Mouse (Mus musculus) ovary, adult 18-20 months (tissue): ENCODE data around the gene Tm9sf2.

Source experiments
- DNase-seq: peaks from one replicate; pipeline ENCODE4 v3.0.0; 2022; ENCODE audit warnings: low spot score, mixed read lengths

Gene Tm9sf2

DNA sequence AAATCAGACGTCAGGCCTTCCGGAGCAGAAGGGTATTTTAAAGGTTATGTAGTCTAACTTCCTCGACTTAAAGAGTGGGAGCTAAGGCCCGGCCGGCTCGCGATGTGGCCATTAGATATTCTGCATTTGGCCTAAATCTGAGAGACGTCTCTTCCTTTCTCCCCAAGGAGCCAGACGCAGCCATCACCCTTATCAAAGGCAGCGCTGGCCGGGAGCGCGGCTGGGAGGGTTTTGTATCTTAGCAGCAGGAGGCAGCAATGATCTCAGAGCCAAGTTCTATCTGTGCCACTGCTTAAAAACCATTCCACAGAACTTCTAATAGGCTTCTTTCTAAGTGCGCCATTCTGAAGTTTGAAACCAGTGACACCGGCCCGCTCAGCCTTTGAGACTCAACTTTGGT, 72.4 kb downstream of the Tm9sf2 start:
- peak; percentile 8 for DNase-seq

GRCm38 (mm10) chr14:122181078-122181814, 74.4 kb downstream of the Tm9sf2 start, which contains the start of gene Clybl:
TSS of gene Clybl (plus strand) at chr14:122181704.
- DNase-seq = peak; percentile 94

GRCm38 (mm10) chr14:122181815-122182157, 74.9 kb downstream of the Tm9sf2 start:
- no peak for DNase-seq

DNA sequence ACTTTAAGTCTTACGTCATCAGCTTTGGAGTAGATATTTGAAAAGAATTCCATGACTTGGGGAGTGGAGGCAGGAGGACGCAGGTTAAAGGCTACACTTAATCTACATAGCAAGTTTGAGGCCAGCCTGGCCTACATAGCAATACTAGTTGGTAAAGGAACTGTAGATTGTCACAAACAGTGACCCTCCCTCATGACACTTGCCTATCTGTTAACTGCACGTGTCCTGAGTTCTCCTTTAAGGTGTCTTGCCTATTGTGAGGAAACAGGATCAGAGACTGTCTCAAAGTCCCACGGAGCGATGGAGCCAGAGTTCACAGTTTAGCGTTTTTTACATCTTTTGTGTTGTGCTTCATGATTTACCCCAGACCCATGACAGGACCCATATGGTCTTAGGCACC, 75.4 kb downstream of the Tm9sf2 start:
- DNase-seq = no peak

GRCm38 (mm10) chr14:122183974-122184373, 77.1 kb downstream of the Tm9sf2 start:
- no peak for DNase-seq

- no peak for DNase-seq
Observed at GRCm38 (mm10) chr14:122188250-122188649, 81.4 kb downstream of the Tm9sf2 start.

DNA sequence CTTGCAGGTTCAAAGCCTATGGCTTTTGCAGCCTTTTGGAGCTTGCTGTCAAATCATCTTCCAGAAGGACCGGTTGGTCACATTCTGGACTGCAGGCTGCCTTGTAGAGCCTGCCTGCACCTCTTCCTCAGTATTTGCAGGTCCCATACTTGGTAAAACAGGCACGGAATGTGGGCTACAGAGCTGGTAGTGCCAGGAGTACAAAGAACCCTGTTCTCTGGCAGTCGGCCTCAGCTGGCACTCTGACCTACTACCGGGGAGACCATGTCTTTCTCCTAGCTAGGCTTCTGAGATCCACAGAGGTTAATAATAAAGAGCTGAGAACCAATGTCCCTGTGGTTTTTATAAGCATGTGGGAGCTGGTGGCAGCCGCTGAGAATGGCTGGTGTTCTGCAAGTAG, 83.1 kb downstream of the Tm9sf2 start:
- DNase-seq = no peak

- no peak for DNase-seq
Observed at GRCm38 (mm10) chr14:122190527-122190926, 83.7 kb downstream of the Tm9sf2 start.

DNA sequence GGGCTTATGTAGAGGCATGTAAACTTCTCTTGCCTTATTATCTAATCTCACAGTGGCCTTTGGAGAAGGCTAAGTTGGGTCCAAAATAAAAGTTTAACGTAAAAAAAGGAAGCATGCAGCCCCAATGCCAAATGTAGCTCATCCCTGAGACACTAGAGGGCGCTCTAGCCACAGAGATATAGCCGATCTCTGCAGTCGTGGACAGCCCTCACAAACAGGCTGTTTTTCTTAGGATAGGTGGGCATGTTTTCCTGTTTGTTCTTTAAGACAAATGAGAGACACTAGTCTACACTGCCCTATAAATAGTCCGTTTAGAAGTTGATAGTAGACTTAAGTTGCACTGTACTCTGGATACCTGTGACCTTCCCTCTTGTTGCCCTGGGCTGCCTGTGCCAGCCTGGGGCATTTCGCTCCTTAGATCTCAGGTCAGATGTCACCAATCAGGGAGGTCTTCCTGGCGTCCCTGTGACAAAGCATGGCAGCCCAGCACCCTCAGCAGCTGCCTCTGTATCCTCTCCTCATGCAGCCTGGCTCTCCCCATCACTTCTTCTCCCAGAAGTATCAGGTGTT, 84.2 kb downstream of the Tm9sf2 start:
- DNase-seq = no peak

DNA sequence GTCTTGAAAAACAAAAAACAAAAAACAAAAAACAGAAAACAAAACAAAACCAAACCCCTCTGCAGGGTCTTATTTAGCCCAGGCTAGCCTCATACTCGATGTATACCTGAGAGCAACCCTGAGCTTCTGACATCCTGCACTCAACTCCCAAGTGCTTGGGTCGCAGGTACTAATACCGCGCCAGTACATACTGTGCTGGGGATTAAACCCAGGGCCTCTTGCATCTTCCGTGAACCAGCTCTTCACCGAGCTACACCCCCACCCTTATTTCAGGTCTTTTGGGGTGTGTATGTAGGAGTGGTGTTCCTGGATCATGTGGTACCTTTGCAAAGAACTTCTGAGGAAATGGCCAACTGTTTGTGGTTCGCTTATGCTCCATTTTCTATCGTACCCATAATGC, 87.8 kb downstream of the Tm9sf2 start:
- DNase-seq = no peak

DNA sequence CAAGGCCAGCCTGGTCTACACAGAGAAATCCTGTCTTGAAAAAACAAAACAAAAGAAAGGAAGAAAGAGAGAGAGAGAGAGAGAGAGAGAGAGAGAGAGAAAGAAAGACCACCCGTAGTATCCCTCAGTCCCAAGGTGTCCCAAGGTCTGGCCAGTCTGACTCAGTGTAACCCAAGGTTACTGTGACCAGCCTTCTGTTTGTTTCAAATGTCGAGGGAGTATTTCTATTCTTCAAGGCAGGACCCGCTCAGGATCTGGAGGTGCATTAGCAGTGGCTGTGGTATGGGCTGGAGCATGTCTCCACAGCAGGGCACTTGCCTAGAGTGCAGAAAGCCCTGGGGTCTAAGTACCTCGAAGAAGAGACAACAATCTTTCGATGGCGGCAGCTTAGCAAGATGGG, 90.0 kb downstream of the Tm9sf2 start:
- DNase-seq = no peak

DNA sequence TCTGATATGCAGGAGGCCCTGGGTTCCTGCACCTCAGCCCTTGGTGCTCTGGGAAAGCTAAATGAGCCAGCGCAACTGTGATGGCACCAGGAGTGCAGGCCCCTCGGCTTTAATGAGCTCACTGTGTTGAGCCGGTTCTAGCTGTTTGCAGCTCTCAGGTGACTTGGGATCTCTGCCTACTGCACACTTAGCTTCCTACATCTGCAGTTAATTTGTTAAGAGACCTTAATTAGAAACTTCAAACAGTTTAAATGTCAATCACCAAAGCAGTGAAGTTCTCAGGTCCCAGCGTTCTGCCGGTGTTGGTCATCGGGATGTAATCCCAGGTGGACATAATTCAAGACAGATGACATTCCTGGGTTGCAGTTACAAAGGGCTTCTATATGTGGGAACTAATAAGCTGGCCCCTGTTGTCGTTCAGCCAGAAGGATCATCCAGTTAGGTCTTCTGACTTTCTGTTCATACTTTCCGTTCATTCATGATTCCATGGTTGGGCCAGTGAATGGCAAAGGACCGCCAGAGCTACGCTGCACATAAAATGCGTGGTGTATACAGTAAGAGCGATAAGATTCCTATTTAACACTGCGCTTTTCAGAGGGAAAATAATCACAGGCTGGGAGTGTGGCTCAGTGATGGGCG, 93.5 kb downstream of the Tm9sf2 start:
- DNase-seq = no peak

DNA sequence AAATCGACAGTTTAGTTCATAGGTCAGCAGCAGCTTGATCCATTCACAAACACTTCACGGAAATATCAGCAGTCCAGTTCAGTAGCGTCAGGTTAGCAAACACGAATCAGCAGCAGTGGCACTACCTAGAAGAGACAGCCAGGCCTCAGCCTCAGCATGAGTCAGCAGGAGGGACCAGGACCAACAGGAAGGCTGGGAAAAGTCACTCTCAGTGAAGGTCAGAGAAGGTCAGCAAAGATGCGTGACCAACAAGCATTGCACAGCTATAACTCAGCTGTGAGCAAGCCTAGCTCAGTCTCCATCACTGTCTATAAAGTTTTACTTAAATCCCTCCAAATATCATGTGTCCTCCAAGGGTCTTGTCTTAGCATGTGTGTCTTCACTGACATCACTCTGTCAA, 102.3 kb downstream of the Tm9sf2 start:
- DNase-seq = no peak
